Mouse (Mus musculus) megakaryocyte, embryonic 14.5 days (primary cell): Measurements from ENCODE around the gene A530016L24Rik.

Experiments
- FLI1 ChIP-seq: IDR thresholded peaks from 2 replicates; pipeline ENCODE4 v1.6.1; 2012; ENCODE audit warnings: low read length, inconsistent platforms, mixed read lengths
- GATA1 ChIP-seq: IDR thresholded peaks from 3 replicates; pipeline ENCODE4 v1.6.1; 2012; ENCODE audit warnings: mixed read lengths, low read length, inconsistent platforms, borderline replicate concordance

DNA sequence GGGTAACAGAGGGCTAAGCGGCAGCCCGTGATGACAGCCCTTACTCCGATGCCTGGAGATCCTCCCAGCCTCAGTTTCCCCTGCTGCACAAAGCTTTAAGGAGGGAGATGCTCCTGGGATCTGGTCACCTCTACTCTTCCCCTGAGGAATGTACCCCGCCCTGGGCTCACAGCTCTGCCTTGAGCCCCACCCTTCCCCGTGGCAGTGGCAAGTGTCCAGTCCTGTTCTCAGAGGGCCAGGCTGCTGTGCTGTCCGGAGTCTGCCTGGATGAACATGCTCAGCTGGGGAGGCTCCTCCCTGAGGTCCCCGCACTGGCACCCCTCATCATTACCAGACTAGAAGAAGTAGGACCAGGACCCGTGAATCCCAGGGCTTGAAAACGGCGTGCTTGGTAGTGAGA lies 21.9 kb upstream of the A530016L24Rik start:
- no peak for TF ChIP-seq FLI1
- TF ChIP-seq GATA1 = no peak
